Mouse (Mus musculus): ENCODE data around the gene Ntng2. TPM values are rescaled to one million over a fixed set of nuclear protein-coding genes. Genes with fewer than 3 reads are reported as not detected.

The Ntng2 gene
- total and polyA plus RNA-seq, 3 experiments = 5.4 to 19.1 TPM; not detected in 1

- peaks cover 0 to 9% of the 10 kb centered on the region in 2 experiments; a peak in 1 of 4 replicates for H3K4me1 ChIP-seq (ENCODE audit: control insufficient read depth in 1 of 2, insufficient read depth in 2 of 2, low read length in 2 of 2)
- no peak overlapping the region for H3K9ac ChIP-seq (ENCODE audit: control insufficient read depth, low read depth, low read length, poor library complexity, severe bottlenecking)
- no peak overlapping the region for H3K27ac ChIP-seq (ENCODE audit: control insufficient read depth, low read depth, low read length)
- H3K4me3 ChIP-seq (ENCODE audit: control insufficient read depth in 1 of 2, insufficient read depth in 1 of 2, low read depth in 2 of 2, low read length in 2 of 2) = no peak overlapping the region
- peaks cover 0 to 3% of the 10 kb centered on the region in 2 experiments; a peak in 1 of 4 replicates for H3K27me3 ChIP-seq (ENCODE audit: control insufficient read depth in 1 of 2, insufficient read depth in 2 of 2, low read length in 2 of 2)
- H3K79me2 ChIP-seq (ENCODE audit: control insufficient read depth, insufficient read depth, low read length, poor library complexity) = no peaks in the 10 kb centered on the region
- TF ChIP-seq NELFE (IDR thresholded peaks at IDR 0.05; ENCODE audit: low read depth, low read length) (no peak), KAT2A (conservative IDR thresholded peaks at IDR 0.05; ENCODE audit: low read depth, low read length) (no peak), MAFK (IDR thresholded peaks at IDR 0.05; ENCODE audit: borderline replicate concordance, low read depth, low read length) (no peak), CTCF (IDR thresholded peaks at IDR 0.05 in 2 of 3, conservative IDR thresholded peaks at IDR 0.05 in 1 of 3; ENCODE audit: control insufficient read depth in 1 of 3, insufficient read depth in 1 of 3, low read depth in 2 of 3, low read length in 3 of 3, poor library complexity in 1 of 3, severe bottlenecking in 1 of 3) (no peak), POLR2AphosphoS5 (IDR thresholded peaks at IDR 0.05; ENCODE audit: borderline replicate concordance, low read depth, low read length) (no peak), ZKSCAN1 (IDR thresholded peaks at IDR 0.05; ENCODE audit: low read depth, low read length) (no peak), GABPA (IDR thresholded peaks at IDR 0.05; ENCODE audit: low read depth, low read length) (no peak), MYC (IDR thresholded peaks at IDR 0.05; ENCODE audit: low read depth, low read length) (no peak), RAD21 (IDR thresholded peaks at IDR 0.05; ENCODE audit: low read depth, low read length) (no peak), ZC3H11A (IDR thresholded peaks at IDR 0.05; ENCODE audit: low read depth, low read length) (no peak), MAX (IDR thresholded peaks at IDR 0.05; ENCODE audit: low read length) (no peak), HCFC1 (IDR thresholded peaks at IDR 0.05; ENCODE audit: low read depth, low read length) (no peak), NRF1 (IDR thresholded peaks at IDR 0.05; ENCODE audit: insufficient read depth, low read depth, low read length, poor library complexity, severe bottlenecking) (no peak), USF2 (IDR thresholded peaks at IDR 0.05; ENCODE audit: borderline replicate concordance in 1 of 2, insufficient read depth in 1 of 2, low read depth in 1 of 2, low read length in 2 of 2) (no peak), GATA1 (IDR thresholded peaks at IDR 0.05; ENCODE audit: low read depth, low read length) (no peak), TBP (IDR thresholded peaks at IDR 0.05; ENCODE audit: low read depth, low read length) (no peak)
- DNase-seq (ENCODE audit: low read depth, low spot score) = no peak
- no peaks in the 10 kb centered on the region for H3K36me3 ChIP-seq (ENCODE audit: control insufficient read depth in 1 of 2, insufficient read depth in 2 of 2, low read length in 2 of 2)
- H3K9me3 ChIP-seq (replicated peaks; ENCODE audit: insufficient read depth, low read length) = no peaks in the 10 kb centered on the region
Observed at GRCm38 (mm10) chr2:29271098-29271497, 18.3 kb upstream of the Ntng2 start.

DNA sequence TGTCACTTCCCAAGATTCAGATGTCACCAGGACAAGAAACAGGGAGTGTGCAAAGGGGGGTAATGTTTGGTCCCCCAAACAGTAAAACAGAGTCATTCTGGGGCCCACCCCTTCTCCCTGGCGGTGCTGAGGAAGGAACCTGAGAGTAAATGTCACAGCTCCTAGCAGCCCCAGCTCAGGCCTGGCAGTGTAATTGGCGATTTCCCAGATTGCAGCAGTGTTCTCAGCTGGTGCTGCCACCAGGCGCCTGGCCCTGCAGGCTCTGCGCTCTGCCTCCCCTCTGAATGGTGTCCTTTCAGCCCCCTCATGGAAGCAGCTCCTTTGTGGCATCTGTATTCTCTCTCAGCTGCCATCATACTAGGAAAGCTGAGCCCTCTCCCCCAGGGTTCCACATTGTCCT is 14.0 kb upstream of the Ntng2 start:
- Histone ChIP-seq H3K27me3 (ENCODE audit: control insufficient read depth in 1 of 2, insufficient read depth in 2 of 2, low read length in 2 of 2) (peaks cover 0 to 8% of the 10 kb centered on the region in 2 experiments), H3K9me3 (replicated peaks; ENCODE audit: insufficient read depth, low read length) (no peaks in the 10 kb centered on the region), H3K9ac (ENCODE audit: control insufficient read depth, low read depth, low read length, poor library complexity, severe bottlenecking) (no peak overlapping the region), H3K4me3 (ENCODE audit: control insufficient read depth in 1 of 2, insufficient read depth in 1 of 2, low read depth in 2 of 2, low read length in 2 of 2) (no peak overlapping the region), H3K36me3 (ENCODE audit: control insufficient read depth in 1 of 2, insufficient read depth in 2 of 2, low read length in 2 of 2) (no peaks in the 10 kb centered on the region), H3K4me1 (ENCODE audit: control insufficient read depth in 1 of 2, insufficient read depth in 2 of 2, low read length in 2 of 2) (peaks cover 0 to 4% of the 10 kb centered on the region in 2 experiments; a peak in 1 of 4 replicates), H3K27ac (ENCODE audit: control insufficient read depth, low read depth, low read length) (no peak overlapping the region), H3K79me2 (ENCODE audit: control insufficient read depth, insufficient read depth, low read length, poor library complexity) (no peaks in the 10 kb centered on the region)
- DNase-seq (ENCODE audit: low read depth, low spot score) = no peak
- TF ChIP-seq GABPA (IDR thresholded peaks at IDR 0.05; ENCODE audit: low read depth, low read length) (no peak), SIN3A (IDR thresholded peaks at IDR 0.05; ENCODE audit: low read length) (no peak), ETS1 (IDR thresholded peaks at IDR 0.05; ENCODE audit: low read depth, low read length) (no peak), E2F4 (IDR thresholded peaks at IDR 0.05; ENCODE audit: borderline replicate concordance, low read depth, low read length) (no peak), MAZ (IDR thresholded peaks at IDR 0.05; ENCODE audit: low read depth, low read length) (no peak), POLR2AphosphoS5 (IDR thresholded peaks at IDR 0.05; ENCODE audit: borderline replicate concordance, low read depth, low read length) (no peak), SMC3 (IDR thresholded peaks at IDR 0.05; ENCODE audit: low read depth, low read length) (no peak), ZNF384 (IDR thresholded peaks at IDR 0.05; ENCODE audit: low read depth, low read length) (no peak), USF2 (IDR thresholded peaks at IDR 0.05; ENCODE audit: borderline replicate concordance in 1 of 2, insufficient read depth in 1 of 2, low read depth in 1 of 2, low read length in 2 of 2) (no peak), BHLHE40 (IDR thresholded peaks at IDR 0.05; ENCODE audit: borderline replicate concordance, low read depth, low read length) (no peak), POLR2A (IDR thresholded peaks at IDR 0.05; ENCODE audit: control insufficient read depth in 1 of 2, insufficient read depth in 1 of 2, low read depth in 1 of 2, low read length in 2 of 2, poor library complexity in 1 of 2) (no peak), MYB (IDR thresholded peaks at IDR 0.05; ENCODE audit: low read depth, low read length) (no peak), RAD21 (IDR thresholded peaks at IDR 0.05; ENCODE audit: low read depth, low read length) (no peak), POLR2AphosphoS2 (IDR thresholded peaks at IDR 0.05; ENCODE audit: low read length) (no peak), MAX (IDR thresholded peaks at IDR 0.05; ENCODE audit: low read length) (no peak), ZC3H11A (IDR thresholded peaks at IDR 0.05; ENCODE audit: low read depth, low read length) (no peak), JUND (IDR thresholded peaks at IDR 0.05; ENCODE audit: low read depth, low read length) (no peak), CHD2 (IDR thresholded peaks at IDR 0.05; ENCODE audit: low read length) (no peak), NRF1 (IDR thresholded peaks at IDR 0.05; ENCODE audit: insufficient read depth, low read depth, low read length, poor library complexity, severe bottlenecking) (no peak)

Data from MEL (cell line).